Mouse (Mus musculus) lung, adult 2 months (tissue): ENCODE measurements around the gene Clstn2. TPM values are rescaled to one million over a fixed set of nuclear protein-coding genes. Genes with fewer than 3 reads are reported as not detected.

Source experiments
- DNase-seq: peaks from one replicate; pipeline ENCODE4 v3.0.0; 2022
- H3K4me1 ChIP-seq: fragments of 200-500 bp; 2 replicates; pipeline ENCODE4 v1.6.1; 2011; ENCODE audit warnings: low read length; ENCODE audit not compliant: control insufficient read depth, insufficient read depth
- H3K4me3 ChIP-seq: fragments of 200-500 bp; replicated peaks from 2 replicates; pipeline ENCODE3; 2011; ENCODE audit warnings: low read depth, mild to moderate bottlenecking, control low read depth, low read length; ENCODE audit errors: extremely low read depth
- CTCF ChIP-seq: fragments of 200-500 bp; IDR thresholded peaks from 2 replicates; pipeline ENCODE4 v1.5.1; 2011; ENCODE audit warnings: mild to moderate bottlenecking, low read length, control low read depth; ENCODE audit not compliant: insufficient read depth
- POLR2A ChIP-seq: fragments of 200-500 bp; IDR thresholded peaks from 2 replicates; pipeline ENCODE4 v1.6.1; 2011; ENCODE audit warnings: low read depth, mild to moderate bottlenecking, control low read depth, low read length, borderline replicate concordance; ENCODE audit errors: extremely low read depth
- whole genome bisulfite sequencing: fragments of 180-500 bp; shearing (Covaris S2); methylation state at CpG from one replicate; pipeline ENCODE4 v1.1.7; 2018; 5-methylcytosine and 5-hydroxymethylcytosine counted together
- polyA plus RNA-seq: library from polyadenylated mRNA; depleted of rRNA; stranded (reverse); fragments of >200 nt; gene quantifications from 2 replicates; pipeline ENCODE4 v1.2.3, GENCODE M21; 2012

Gene Clstn2
- polyA plus RNA-seq, 1 experiment: 9.9 TPM

DNA sequence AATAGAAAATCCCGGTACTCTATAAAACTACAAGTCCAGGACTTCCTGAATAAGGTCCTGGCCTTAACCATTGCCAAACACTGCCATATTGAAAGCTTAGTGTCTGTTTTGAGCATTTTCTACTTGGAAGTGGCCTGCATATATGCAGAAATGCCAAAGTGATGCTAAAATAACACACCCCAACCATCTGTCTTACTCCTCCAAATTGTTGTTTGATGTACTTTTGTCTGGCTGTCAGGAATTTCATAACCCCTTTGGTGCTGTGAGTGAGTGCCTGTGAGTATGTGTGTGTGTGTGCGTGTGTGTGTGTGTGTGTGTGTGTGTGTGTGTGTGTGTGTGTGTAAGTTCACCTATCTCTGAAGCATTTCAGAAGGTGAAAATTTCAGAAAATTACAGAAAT, 13.1 kb downstream of the Clstn2 start:
- Histone ChIP-seq H3K4me3 (no peak overlapping the region), H3K4me1 (no peaks in the 10 kb centered on the region)
- TF ChIP-seq POLR2A (no peak), CTCF (no peak)
- no peak for DNase-seq
- WGBS: 75% methylated on average over 2 of the region's 2 CpGs

DNA sequence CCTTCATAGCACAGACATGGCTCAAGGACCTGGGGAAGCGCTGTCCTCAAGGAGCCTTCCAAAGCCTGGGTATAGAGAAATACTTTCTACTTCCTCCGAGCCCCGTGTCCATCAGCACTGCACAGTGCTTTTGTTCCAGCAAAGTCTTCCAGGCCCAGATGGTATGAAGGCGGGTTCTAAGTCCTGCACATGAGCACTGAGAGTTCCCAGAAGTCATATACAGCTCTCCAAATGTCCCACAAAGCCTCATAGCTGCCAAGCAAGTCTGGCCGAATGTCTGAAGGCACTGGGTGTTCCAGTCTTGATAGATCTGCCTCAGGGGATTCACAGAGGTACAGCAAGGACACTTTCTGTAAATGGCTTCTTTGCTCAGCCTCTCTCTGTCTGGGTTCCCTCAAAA, 14.3 kb downstream of the Clstn2 start:
- H3K4me3 ChIP-seq: no peak overlapping the region
- DNase-seq: no peak
- no peaks in the 10 kb centered on the region for H3K4me1 ChIP-seq
- WGBS: 76% methylated on average over 5 of the region's 5 CpGs
- TF ChIP-seq POLR2A: no peak
- TF ChIP-seq CTCF: no peak

GRCm38 (mm10) chr9:98016576-98016975, 16.4 kb downstream of the Clstn2 start:
- TF ChIP-seq CTCF (no peak), POLR2A (no peak)
- no peak for DNase-seq
- no peaks in the 10 kb centered on the region for H3K4me1 ChIP-seq
- 80% methylated on average over 5 of the region's 5 CpGs for WGBS
- H3K4me3 ChIP-seq: no peak overlapping the region

DNA sequence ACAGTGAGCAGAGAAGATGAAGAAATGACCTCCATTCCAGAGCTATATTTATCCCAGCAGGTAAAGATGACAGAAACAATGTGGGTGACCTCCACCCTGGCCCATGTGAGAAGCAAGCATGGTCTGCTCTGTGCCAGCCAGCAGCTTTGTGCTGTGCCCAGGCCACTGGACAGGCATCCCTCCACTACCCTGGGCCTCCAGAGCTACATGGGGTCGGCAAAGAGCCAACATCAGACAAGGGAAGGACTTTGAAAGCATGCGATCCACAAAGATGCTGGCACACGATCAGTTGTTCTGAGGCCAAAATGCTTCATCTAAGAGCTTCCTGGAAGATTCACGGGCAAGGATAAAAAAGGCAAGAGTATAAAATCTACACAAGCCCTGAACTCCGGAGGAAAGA, 36.6 kb downstream of the Clstn2 start:
- WGBS: 49% methylated on average over 5 of the region's 5 CpGs
- Histone ChIP-seq H3K4me3 (no peak overlapping the region), H3K4me1 (0 out of 2 replicates have a peak, but pooled peaks cover 3% of the 10 kb centered on the region)
- TF ChIP-seq POLR2A: no peak
- no peak for TF ChIP-seq CTCF
- DNase-seq: no peak

DNA sequence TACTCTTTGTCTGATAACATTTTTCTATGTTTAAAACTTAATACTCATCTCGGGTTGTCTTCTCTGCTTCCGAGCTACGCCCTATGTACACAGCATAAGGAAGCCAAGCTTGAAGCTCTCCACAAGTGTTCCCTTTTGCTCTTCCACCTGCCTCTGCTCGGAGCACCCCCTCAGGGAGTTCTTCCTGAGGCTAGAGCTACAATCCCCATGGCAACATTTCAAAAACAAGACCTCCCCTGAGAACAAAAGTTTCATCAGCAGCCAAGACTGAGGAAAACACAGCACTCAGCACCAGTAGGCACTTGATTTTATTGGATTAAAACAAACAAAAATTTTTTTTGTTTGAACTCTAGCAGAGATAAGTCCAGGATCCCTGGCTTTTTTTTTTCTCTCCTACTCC, 37.3 kb downstream of the Clstn2 start:
- TF ChIP-seq POLR2A: no peak
- TF ChIP-seq CTCF: no peak
- H3K4me3 ChIP-seq: no peak overlapping the region
- DNase-seq: no peak
- H3K4me1 ChIP-seq: 0 out of 2 replicates have a peak, but pooled peaks cover 3% of the 10 kb centered on the region
- 46% methylated on average over 4 of the region's 4 CpGs for WGBS

GRCm38 (mm10) chr9:97992131-97992530, 40.9 kb downstream of the Clstn2 start:
- DNase-seq: no peak
- 0 out of 2 replicates have a peak, but pooled peaks cover 3% of the 10 kb centered on the region for H3K4me1 ChIP-seq
- TF ChIP-seq CTCF: no peak
- TF ChIP-seq POLR2A: no peak
- H3K4me3 ChIP-seq: no peak overlapping the region
- WGBS: 46% methylated on average over 4 of the region's 4 CpGs

- no peak overlapping the region for H3K4me3 ChIP-seq
- 84% methylated on average over 3 of the region's 3 CpGs for WGBS
- no peaks in the 10 kb centered on the region for H3K4me1 ChIP-seq
- TF ChIP-seq POLR2A (no peak), CTCF (no peak)
- DNase-seq: no peak
Observed at GRCm38 (mm10) chr9:97977339-97977738, 55.6 kb downstream of the Clstn2 start.

DNA sequence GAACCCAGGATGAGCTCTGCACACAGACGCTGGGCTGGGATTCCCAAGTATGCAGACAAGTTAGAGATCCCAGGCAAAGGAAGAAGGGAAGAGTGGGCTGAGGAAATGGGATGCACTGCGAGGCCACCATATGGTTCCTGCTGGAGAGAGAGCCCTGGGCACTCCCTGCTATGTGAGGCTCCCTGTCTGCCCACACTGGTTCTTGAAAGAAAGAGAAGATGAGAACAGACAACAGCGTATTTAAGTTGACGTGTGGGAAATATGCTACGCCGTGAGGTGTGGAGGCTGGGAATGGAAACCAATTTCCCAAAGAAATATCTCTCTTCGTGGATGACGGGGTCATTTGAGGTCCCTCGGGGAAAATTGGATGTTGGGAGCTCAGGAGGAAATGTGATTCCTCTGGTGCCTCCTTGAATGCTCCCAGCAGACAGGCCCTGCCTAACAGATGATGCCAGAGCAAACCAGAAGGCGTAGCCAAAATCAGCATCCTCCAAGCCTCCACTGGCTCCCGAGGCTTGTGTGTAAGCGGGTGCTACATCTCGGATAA, 58.1 kb downstream of the Clstn2 start:
- no peak for TF ChIP-seq POLR2A
- 73% methylated on average over 13 of the region's 13 CpGs for WGBS
- no peaks in the 10 kb centered on the region for H3K4me1 ChIP-seq
- H3K4me3 ChIP-seq: no peak overlapping the region
- no peak for DNase-seq

DNA sequence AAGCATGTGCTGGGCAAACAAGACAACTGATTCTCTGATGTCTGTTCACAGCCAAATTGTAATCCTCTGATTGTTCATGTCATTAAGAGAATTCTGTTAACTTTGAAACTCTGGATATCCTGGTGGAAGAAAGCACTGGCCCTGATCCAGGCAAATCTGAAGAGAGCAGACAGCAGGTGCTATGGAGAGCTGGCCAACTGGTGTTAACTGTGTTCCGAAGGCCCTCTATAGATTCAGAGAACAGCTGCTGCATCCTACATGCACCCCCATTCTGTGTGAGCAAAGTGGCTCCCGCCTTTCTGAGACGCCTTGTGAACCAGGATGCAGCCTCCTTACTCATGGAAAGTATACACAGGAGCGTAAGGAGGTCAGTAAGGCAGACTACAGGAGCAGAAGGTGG, 66.3 kb downstream of the Clstn2 start:
- no peak for DNase-seq
- no peaks in the 10 kb centered on the region for H3K4me1 ChIP-seq
- 75% methylated on average over 4 of the region's 4 CpGs for WGBS
- H3K4me3 ChIP-seq: no peak overlapping the region
- no peak for TF ChIP-seq POLR2A
- no peak for TF ChIP-seq CTCF

GRCm38 (mm10) chr9:97957508-97957907, 75.5 kb downstream of the Clstn2 start:
- no peak for TF ChIP-seq CTCF
- no peak for TF ChIP-seq POLR2A
- H3K4me1 ChIP-seq: no peaks in the 10 kb centered on the region
- DNase-seq: no peak
- WGBS: 61% methylated on average over 8 of the region's 8 CpGs
- no peak overlapping the region for H3K4me3 ChIP-seq
